Mouse (Mus musculus) adipocyte (in vitro differentiated cells): ENCODE results near the gene Nxnl1.

Source experiments
- DNase-seq: peaks from one replicate; pipeline ENCODE4 v3.0.0-alpha.2; 2016; ENCODE audit warnings: low spot score

Nxnl1 gene

DNA sequence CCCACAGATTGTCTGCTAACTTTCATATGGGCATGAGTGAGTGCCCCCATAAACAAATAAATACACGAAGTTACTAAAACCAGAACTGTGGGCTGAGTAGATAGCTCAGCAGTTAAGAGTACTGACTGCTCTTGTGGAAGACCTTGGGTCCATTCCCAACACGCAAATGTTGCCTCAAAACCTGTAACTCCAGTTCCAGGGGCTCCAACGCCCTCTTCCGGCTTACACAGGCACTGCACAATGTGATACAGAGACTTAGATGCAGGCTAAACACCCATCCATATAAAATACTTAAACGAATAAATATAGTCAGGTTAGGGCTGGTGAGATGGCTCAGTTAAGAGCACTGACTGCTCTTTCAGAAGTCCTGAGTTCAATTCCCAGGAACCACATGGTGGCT is 51.4 kb downstream of the Nxnl1 start:
- DNase-seq: no peak

DNA sequence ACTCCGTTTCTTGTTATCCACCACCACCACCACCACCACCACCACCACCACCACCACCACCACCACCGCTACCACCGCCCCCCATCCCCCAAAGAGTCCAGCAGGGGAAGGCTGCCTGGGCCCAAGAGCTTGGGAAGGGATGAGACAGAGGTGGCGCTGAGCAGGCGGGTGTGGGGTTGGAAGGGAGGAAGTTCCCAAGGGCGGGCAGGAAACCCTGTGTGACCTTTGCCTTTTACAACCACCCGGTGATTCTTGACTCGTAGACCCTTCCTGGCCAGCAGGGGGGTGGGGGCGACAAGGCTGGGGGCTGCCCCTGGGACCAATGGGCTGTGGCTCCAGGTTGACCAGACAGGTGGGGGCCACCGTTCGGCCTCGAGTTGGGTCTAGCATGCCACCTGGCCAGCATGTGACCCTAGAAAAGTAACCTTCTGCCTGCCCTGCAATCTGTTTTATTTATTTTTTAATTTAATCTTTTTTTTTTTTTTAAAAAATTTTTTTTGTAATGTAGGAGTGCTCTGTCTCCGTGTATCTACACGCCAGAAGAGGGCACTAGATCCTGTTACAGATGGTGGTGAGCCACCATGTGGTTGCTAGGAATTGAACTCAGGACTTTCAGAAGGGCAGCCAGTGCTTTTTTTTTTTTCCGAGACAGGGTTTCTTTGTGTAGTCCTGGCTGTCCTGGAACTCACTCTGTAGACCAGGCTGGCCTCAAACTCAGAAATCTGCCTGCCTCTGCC is 53.2 kb downstream of the Nxnl1 start:
- no peak for DNase-seq

DNA sequence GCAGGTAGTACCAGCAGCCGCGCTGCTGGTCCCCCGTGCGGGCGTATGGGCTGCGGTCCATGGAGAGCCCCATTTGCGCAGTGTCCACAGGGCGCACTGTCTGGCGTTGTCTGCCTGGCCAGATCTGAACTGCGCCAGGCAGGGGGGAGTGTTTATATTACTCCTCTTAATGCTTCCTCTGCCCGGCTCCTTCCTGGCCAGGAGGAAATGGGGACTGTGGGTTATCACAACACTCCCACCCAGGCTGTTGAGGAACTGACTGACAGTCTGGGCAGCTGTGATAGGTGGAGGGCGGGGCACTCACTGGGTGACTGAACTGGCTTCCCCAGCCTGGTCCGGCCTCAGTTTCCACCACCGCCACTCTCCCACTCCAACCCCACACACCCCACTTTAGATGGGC is 54.8 kb downstream of the Nxnl1 start, which contains the start of gene Plvap:
Gene Plvap, minus strand, starts transcription at position 109 of the 400 bp plus-strand sequence.
- no peak for DNase-seq
